Mouse (Mus musculus) spleen, adult 2 months (tissue): ENCODE data around the gene Efl1.

Source experiments
- CTCF ChIP-seq: fragments of 200-500 bp; IDR thresholded peaks from 2 replicates; pipeline ENCODE4 v1.5.1; 2011; ENCODE audit warnings: mild to moderate bottlenecking, inconsistent platforms; ENCODE audit not compliant: insufficient read depth, insufficient read length, insufficient replicate concordance; ENCODE audit errors: extremely low read depth
- POLR2A ChIP-seq: fragments of 200-500 bp; IDR thresholded peaks from 2 replicates; pipeline ENCODE4 v1.6.1; 2011; ENCODE audit warnings: low read depth, low read length, inconsistent platforms

DNA sequence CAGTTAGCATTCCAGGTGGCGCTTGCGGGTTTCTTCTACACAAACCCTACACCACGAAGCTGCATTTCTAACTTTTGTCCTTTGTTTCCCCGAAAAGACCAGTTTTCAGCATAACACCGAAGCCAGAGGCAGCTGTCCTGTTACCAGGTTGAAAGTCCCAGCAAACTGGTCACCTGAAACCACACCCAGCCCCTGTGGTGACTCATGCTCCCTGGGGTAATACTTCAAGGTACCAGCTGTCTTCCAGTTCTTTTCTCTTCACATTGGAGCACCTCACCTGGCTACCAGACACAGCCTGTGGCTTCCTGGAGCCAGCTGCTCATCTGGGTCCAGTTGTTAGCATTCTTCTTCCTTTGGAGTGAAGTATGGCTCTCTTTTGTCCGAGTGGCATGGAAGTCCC is 118.2 kb downstream of the Efl1 start:
- TF ChIP-seq CTCF (no peak), POLR2A (no peak)
